Mouse (Mus musculus): ENCODE measurements around the gene Cnrip1. TPM values are rescaled to one million over a fixed set of nuclear protein-coding genes. Genes with fewer than 3 reads are reported as not detected.

The Cnrip1 gene
- total RNA-seq, 2 experiments from 2014 or later: 8.9 to 12.5 TPM

GRCm38 (mm10) chr11:17107359-17107758 lies 56.0 kb downstream of the Cnrip1 start:
- no peak for DNase-seq

GRCm38 (mm10) chr11:17112419-17113090 lies 61.2 kb downstream of the Cnrip1 start:
- no peak for DNase-seq

GRCm38 (mm10) chr11:17126418-17126817 lies 75.0 kb downstream of the Cnrip1 start:
- no peak for DNase-seq

Other genes starting within 250 kb of the Cnrip1 start
- 1 to 10 TPM in 1 of 2 experiments, under 1 TPM in 1; 0.89 to 1.1 TPM for gene Fbxo48, start 100.2 kb upstream of the Cnrip1 start, total RNA-seq (2021)
- 1 to 10 TPM; 1.9 to 3.2 TPM for gene Plek, start 795 bp downstream of the Cnrip1 start, total RNA-seq (2021)
- gene Ppp3r1, start 107.7 kb downstream of the Cnrip1 start, total RNA-seq (2021): 100 to 1,000 TPM; 177 to 186 TPM
- 1 to 10 TPM; 6.5 to 7.4 TPM for gene Wdr92, start 130.5 kb downstream of the Cnrip1 start, total RNA-seq (2021)
- gene Pno1, start 160.0 kb downstream of the Cnrip1 start, total RNA-seq (2021): 10 to 100 TPM; 41.6 to 47.9 TPM
- gene C1d, start 206.0 kb downstream of the Cnrip1 start, total RNA-seq (2021): 10 to 100 TPM; 43.7 to 45.8 TPM